Mouse (Mus musculus): Measurements from ENCODE around the gene Cks2. TPM values are rescaled to one million over a fixed set of nuclear protein-coding genes. Genes with fewer than 3 reads are reported as not detected.

The Cks2 gene
- polyA plus RNA-seq, 1 experiment from 2014 or later = 404 TPM

- H3K4me1 ChIP-seq (ENCODE audit: control insufficient read depth, insufficient read depth, low read length) = peaks cover 14% of the 10 kb centered on the region
- H3K9ac ChIP-seq (ENCODE audit: low read length) = peak overlapping the region; percentile 91
- 19% methylated on average over 3 of the region's 3 CpGs for WGBS
- ATAC-seq (ENCODE audit: low FRiP score) (no peak), DNase-seq (ENCODE audit: low spot score, missing footprints) (no peak)
- peak overlapping the region; percentile 69 for H3K4me2 ChIP-seq
- H3K9me3 ChIP-seq (ENCODE audit: control insufficient read depth, low read length) = no peaks in the 10 kb centered on the region
- peak overlapping the region; percentile 75 for H3K4me3 ChIP-seq (ENCODE audit: low read depth, low read length)
- H3K36me3 ChIP-seq (ENCODE audit: control insufficient read depth, insufficient read depth, low read length) = 0 out of 2 replicates have a peak, but pooled peaks cover 2% of the 10 kb centered on the region
- no peaks in the 10 kb centered on the region for H3K27me3 ChIP-seq (ENCODE audit: control insufficient read depth, insufficient read depth, low read length)
- no peak overlapping the region for H3K27ac ChIP-seq (ENCODE audit: low read depth, low read length)
Observed at GRCm38 (mm10) chr13:51646362-51647027, 1.5 kb downstream of the Cks2 start.

- H3K4me2 ChIP-seq = peak overlapping the region; percentile 69
- 0 out of 2 replicates have a peak, but pooled peaks cover 2% of the 10 kb centered on the region for H3K36me3 ChIP-seq (ENCODE audit: control insufficient read depth, insufficient read depth, low read length)
- DNase-seq (ENCODE audit: low spot score, missing footprints) = no peak
- H3K4me1 ChIP-seq (ENCODE audit: control insufficient read depth, insufficient read depth, low read length) = peaks cover 17% of the 10 kb centered on the region
- no peak overlapping the region for H3K27ac ChIP-seq (ENCODE audit: low read depth, low read length)
- H3K9me3 ChIP-seq (ENCODE audit: control insufficient read depth, low read length) = no peaks in the 10 kb centered on the region
- no peaks in the 10 kb centered on the region for H3K27me3 ChIP-seq (ENCODE audit: control insufficient read depth, insufficient read depth, low read length)
- H3K9ac ChIP-seq (ENCODE audit: low read length) = no peak overlapping the region
- WGBS = 92% methylated on average over 3 of the region's 3 CpGs
- ATAC-seq (ENCODE audit: low FRiP score) = no peak
- peak overlapping the region; percentile 9; the same call in 1 of the 2 replicates for H3K4me3 ChIP-seq (ENCODE audit: low read depth, low read length)
Observed at GRCm38 (mm10) chr13:51647770-51648169, 2.7 kb downstream of the Cks2 start.

- no peak overlapping the region for H3K4me3 ChIP-seq (ENCODE audit: low read depth, low read length)
- 0 out of 2 replicates have a peak, but pooled peaks cover 2% of the 10 kb centered on the region for H3K36me3 ChIP-seq (ENCODE audit: control insufficient read depth, insufficient read depth, low read length)
- ATAC-seq (ENCODE audit: low FRiP score) (no peak), DNase-seq (ENCODE audit: low spot score, missing footprints) (no peak)
- H3K4me1 ChIP-seq (ENCODE audit: control insufficient read depth, insufficient read depth, low read length) = peaks cover 17% of the 10 kb centered on the region
- H3K27ac ChIP-seq (ENCODE audit: low read depth, low read length) = no peak overlapping the region
- H3K4me2 ChIP-seq = peak overlapping the region; percentile 9; the same call in 1 of the 2 replicates
- H3K9ac ChIP-seq (ENCODE audit: low read length) = no peak overlapping the region
- H3K27me3 ChIP-seq (ENCODE audit: control insufficient read depth, insufficient read depth, low read length) = no peaks in the 10 kb centered on the region
- no peaks in the 10 kb centered on the region for H3K9me3 ChIP-seq (ENCODE audit: control insufficient read depth, low read length)
- 92% methylated on average over 4 of the region's 4 CpGs for WGBS
Observed at GRCm38 (mm10) chr13:51648237-51648636, 3.2 kb downstream of the Cks2 start.

GRCm38 (mm10) chr13:51649740-51650139 lies 4.7 kb downstream of the Cks2 start:
- WGBS = 42% methylated on average over 1 of the region's 1 CpGs
- Histone ChIP-seq H3K27me3 (ENCODE audit: control insufficient read depth, insufficient read depth, low read length) (no peaks in the 10 kb centered on the region), H3K4me2 (no peak overlapping the region), H3K4me1 (ENCODE audit: control insufficient read depth, insufficient read depth, low read length) (peaks cover 17% of the 10 kb centered on the region), H3K27ac (ENCODE audit: low read depth, low read length) (no peak overlapping the region), H3K4me3 (ENCODE audit: low read depth, low read length) (no peak overlapping the region), H3K9ac (ENCODE audit: low read length) (no peak overlapping the region), H3K9me3 (ENCODE audit: control insufficient read depth, low read length) (no peaks in the 10 kb centered on the region), H3K36me3 (ENCODE audit: control insufficient read depth, insufficient read depth, low read length) (peaks cover 4% of the 10 kb centered on the region; the same call in 1 of the 2 replicates)
- ATAC-seq (ENCODE audit: low FRiP score) = no peak
- DNase-seq (ENCODE audit: low spot score, missing footprints) = no peak

GRCm38 (mm10) chr13:51651408-51652064 lies 6.5 kb downstream of the Cks2 start, which contains the start of gene Secisbp2:
Secisbp2 (plus strand) TSS chr13:51651697.
- H3K4me1 ChIP-seq (ENCODE audit: control insufficient read depth, insufficient read depth, low read length) = peaks cover 17% of the 10 kb centered on the region
- under 1% methylated on average over 69 of the region's 69 CpGs for WGBS
- no peaks in the 10 kb centered on the region for H3K27me3 ChIP-seq (ENCODE audit: control insufficient read depth, insufficient read depth, low read length)
- peak within 1 kb of the TSS; percentile 68 for H3K4me2 ChIP-seq
- peak within 1 kb of the TSS; percentile 74 for H3K4me3 ChIP-seq (ENCODE audit: low read depth, low read length)
- DNase-seq (ENCODE audit: low spot score, missing footprints) = peak; percentile 99
- peak within 1 kb of the TSS; percentile 86 for H3K9ac ChIP-seq (ENCODE audit: low read length)
- peak; percentile 96 for ATAC-seq (ENCODE audit: low FRiP score)
- H3K36me3 ChIP-seq (ENCODE audit: control insufficient read depth, insufficient read depth, low read length) = peaks cover 14% of the 10 kb centered on the region; the same call in 1 of the 2 replicates
- H3K9me3 ChIP-seq (ENCODE audit: control insufficient read depth, low read length) = no peaks in the 10 kb centered on the region
- peak within 1 kb of the TSS; percentile 69 for H3K27ac ChIP-seq (ENCODE audit: low read depth, low read length)

GRCm38 (mm10) chr13:51653159-51653558 lies 8.1 kb downstream of the Cks2 start:
- no peak overlapping the region for H3K4me2 ChIP-seq
- no peak for ATAC-seq (ENCODE audit: low FRiP score)
- H3K27ac ChIP-seq (ENCODE audit: low read depth, low read length) = no peak overlapping the region
- 94% methylated on average over 6 of the region's 6 CpGs for WGBS
- H3K9me3 ChIP-seq (ENCODE audit: control insufficient read depth, low read length) = no peaks in the 10 kb centered on the region
- DNase-seq (ENCODE audit: low spot score, missing footprints) = no peak
- H3K4me3 ChIP-seq (ENCODE audit: low read depth, low read length) = no peak overlapping the region
- peaks cover 22% of the 10 kb centered on the region; the same call in 1 of the 2 replicates for H3K36me3 ChIP-seq (ENCODE audit: control insufficient read depth, insufficient read depth, low read length)
- H3K9ac ChIP-seq (ENCODE audit: low read length) = no peak overlapping the region
- peaks cover 5% of the 10 kb centered on the region; the same call in 1 of the 2 replicates for H3K4me1 ChIP-seq (ENCODE audit: control insufficient read depth, insufficient read depth, low read length)
- H3K27me3 ChIP-seq (ENCODE audit: control insufficient read depth, insufficient read depth, low read length) = no peaks in the 10 kb centered on the region

GRCm38 (mm10) chr13:51653961-51654360 lies 8.9 kb downstream of the Cks2 start:
- ATAC-seq (ENCODE audit: low FRiP score) = no peak
- WGBS = 93% methylated on average over 9 of the region's 9 CpGs
- peaks cover 26% of the 10 kb centered on the region; the same call in 1 of the 2 replicates for H3K36me3 ChIP-seq (ENCODE audit: control insufficient read depth, insufficient read depth, low read length)

GRCm38 (mm10) chr13:51656516-51657235 lies 11.6 kb downstream of the Cks2 start:
- 95% methylated on average over 13 of the region's 13 CpGs for WGBS
- Histone ChIP-seq H3K36me3 (ENCODE audit: control insufficient read depth, insufficient read depth, low read length) (peaks cover 27% of the 10 kb centered on the region), H3K4me3 (ENCODE audit: low read depth, low read length) (no peak overlapping the region)

More at GRCm38 (mm10) chr13:51653961-51654360, 8.9 kb downstream of the Cks2 start:
- H3K27ac ChIP-seq (ENCODE audit: low read depth, low read length) = no peak overlapping the region
- H3K4me1 ChIP-seq (ENCODE audit: control insufficient read depth, insufficient read depth, low read length) = peaks cover 5% of the 10 kb centered on the region; the same call in 1 of the 2 replicates
- H3K4me3 ChIP-seq (ENCODE audit: low read depth, low read length) = no peak overlapping the region
- H3K9ac ChIP-seq (ENCODE audit: low read length) = no peak overlapping the region
- DNase-seq (ENCODE audit: low spot score, missing footprints) = no peak
- H3K4me2 ChIP-seq = no peak overlapping the region
- H3K9me3 ChIP-seq (ENCODE audit: control insufficient read depth, low read length) = no peaks in the 10 kb centered on the region
- H3K27me3 ChIP-seq (ENCODE audit: control insufficient read depth, insufficient read depth, low read length) = no peaks in the 10 kb centered on the region

More at GRCm38 (mm10) chr13:51656516-51657235, 11.6 kb downstream of the Cks2 start:
- H3K9me3 ChIP-seq (ENCODE audit: control insufficient read depth, low read length) = no peaks in the 10 kb centered on the region
- H3K27ac ChIP-seq (ENCODE audit: low read depth, low read length) = no peak overlapping the region
- H3K9ac ChIP-seq (ENCODE audit: low read length) = no peak overlapping the region
- H3K27me3 ChIP-seq (ENCODE audit: control insufficient read depth, insufficient read depth, low read length) = no peaks in the 10 kb centered on the region
- peaks cover 3% of the 10 kb centered on the region; the same call in 1 of the 2 replicates for H3K4me1 ChIP-seq (ENCODE audit: control insufficient read depth, insufficient read depth, low read length)
- ATAC-seq (ENCODE audit: low FRiP score) (no peak), DNase-seq (ENCODE audit: low spot score, missing footprints) (no peak)
- H3K4me2 ChIP-seq = no peak overlapping the region

Data from midbrain, embryonic 11.5 days (tissue).